Mouse (Mus musculus) skeletal muscle tissue, adult 2 months (tissue): ENCODE results near the gene Bckdhb.
"Not testable (repeated sequence)": the region's sequence is repeated elsewhere in the genome, so short reads cannot be mapped to it uniquely, and the experiment has no call there.

ENCODE experiments used
- DNase-seq: peaks from one replicate; pipeline ENCODE4 v3.0.0-alpha.2; 2012; ENCODE audit warnings: low read depth, low spot score

Bckdhb gene

GRCm38 (mm10) chr9:83924878-83925687 is at the start of gene Bckdhb:
Bckdhb (plus strand) TSS chr9:83925145.
- peak; percentile 90 for DNase-seq

- peak; percentile 4 for DNase-seq
These were observed 42.8 kb upstream of the Bckdhb start for GRCm38 (mm10) chr9:83882191-83882590.

- DNase-seq = no peak
These were observed 38.8 kb upstream of the Bckdhb start for GRCm38 (mm10) chr9:83886149-83886548.

GRCm38 (mm10) chr9:83888214-83888613 is 36.7 kb upstream of the Bckdhb start:
- no peak for DNase-seq

GRCm38 (mm10) chr9:83893073-83893472 is 31.9 kb upstream of the Bckdhb start:
- no peak for DNase-seq

GRCm38 (mm10) chr9:83893767-83894330 is 31.1 kb upstream of the Bckdhb start:
- DNase-seq = no peak

GRCm38 (mm10) chr9:83902086-83902485 is 22.9 kb upstream of the Bckdhb start:
- DNase-seq = no peak

- DNase-seq = no peak
These were observed 19.1 kb upstream of the Bckdhb start for GRCm38 (mm10) chr9:83905820-83906219.

- no peak for DNase-seq
These were observed 17.9 kb upstream of the Bckdhb start for GRCm38 (mm10) chr9:83907017-83907416.

GRCm38 (mm10) chr9:83909836-83910235 is 15.1 kb upstream of the Bckdhb start:
- DNase-seq = no peak

- no peak for DNase-seq
These were observed 14.0 kb upstream of the Bckdhb start for GRCm38 (mm10) chr9:83910926-83911325.

- DNase-seq = no peak
These were observed 2.9 kb upstream of the Bckdhb start for GRCm38 (mm10) chr9:83922076-83922475.

GRCm38 (mm10) chr9:83924356-83924755 is 589 bp upstream of the Bckdhb start:
- no peak for DNase-seq

GRCm38 (mm10) chr9:83925688-83926041 is 720 bp downstream of the Bckdhb start:
- DNase-seq = no peak

- no peak for DNase-seq
These were observed 1.4 kb downstream of the Bckdhb start for GRCm38 (mm10) chr9:83926302-83926701.

GRCm38 (mm10) chr9:83939501-83939900 is 14.6 kb downstream of the Bckdhb start:
- not testable (repeated sequence) for DNase-seq

- no peak for DNase-seq
These were observed 15.1 kb downstream of the Bckdhb start for GRCm38 (mm10) chr9:83940016-83940415.

GRCm38 (mm10) chr9:83940537-83941363 is 15.8 kb downstream of the Bckdhb start:
- no peak for DNase-seq

GRCm38 (mm10) chr9:83951336-83951735 is 26.4 kb downstream of the Bckdhb start:
- DNase-seq = no peak

GRCm38 (mm10) chr9:83956632-83957314 is 31.8 kb downstream of the Bckdhb start:
- peak; percentile 28 for DNase-seq
